Mouse (Mus musculus) hindbrain, embryonic 15.5 days (tissue): ENCODE data around the gene Phykpl. TPM values are rescaled to one million over a fixed set of nuclear protein-coding genes. Genes with fewer than 3 reads are reported as not detected.

ENCODE experiments used
- ATAC-seq: fragments of 200-750 bp; cut with Nextera tagmentation; 2 replicates; pipeline ENCODE4 v1.8.0; 2017; ENCODE audit warnings: low read depth, moderate number of reproducible peaks, moderate TSS enrichment; ENCODE audit not compliant: low FRiP score
- H3K27ac ChIP-seq: fragments of 300-500 bp; sonication (generic); replicated peaks from 2 replicates; pipeline ENCODE4 v1.5.1; 2015; ENCODE audit warnings: mild to moderate bottlenecking, inconsistent platforms
- H3K27me3 ChIP-seq: fragments of 300-500 bp; sonication (generic); 2 replicates; pipeline ENCODE4 v1.6.1; 2015; ENCODE audit warnings: control low read depth, inconsistent platforms
- H3K36me3 ChIP-seq: fragments of 300-500 bp; sonication (generic); 2 replicates; pipeline ENCODE4 v1.6.1; 2015; ENCODE audit warnings: control low read depth, inconsistent platforms
- H3K4me1 ChIP-seq: fragments of 300-500 bp; sonication (generic); replicated peaks from 2 replicates; pipeline ENCODE4 v1.6.1; 2015; ENCODE audit warnings: control low read depth, inconsistent platforms
- H3K4me2 ChIP-seq: fragments of 300-500 bp; sonication (generic); 2 replicates; pipeline ENCODE4 v1.6.1; 2015; ENCODE audit warnings: moderate library complexity, mild to moderate bottlenecking, inconsistent platforms
- H3K4me3 ChIP-seq: fragments of 300-500 bp; sonication (generic); 2 replicates; pipeline ENCODE4 v1.5.1; 2015; ENCODE audit warnings: mild to moderate bottlenecking, inconsistent platforms
- H3K9ac ChIP-seq: fragments of 300-500 bp; sonication (generic); 2 replicates; pipeline ENCODE4 v1.6.1; 2015; ENCODE audit warnings: inconsistent platforms
- H3K9me3 ChIP-seq: fragments of 300-500 bp; sonication (generic); 2 replicates; pipeline ENCODE4 v1.6.1; 2016; ENCODE audit warnings: control low read depth, inconsistent platforms
- WGBS: fragments of 180-500 bp; shearing (Covaris S2); methylation state at CpG from one replicate; pipeline ENCODE4 v1.1.7; 2015; 5-methylcytosine and 5-hydroxymethylcytosine counted together
- polyA plus RNA-seq: library from polyadenylated mRNA; unstranded; fragments of >200 nt; fragmentation: Nextera tagmentation; extraction: Ambion mirVana; gene quantifications from 2 replicates; pipeline ENCODE4 v1.2.1, GENCODE M21; 2015

Gene Phykpl
- polyA plus RNA-seq, 1 experiment from 2014 or later = 9.7 TPM

DNA sequence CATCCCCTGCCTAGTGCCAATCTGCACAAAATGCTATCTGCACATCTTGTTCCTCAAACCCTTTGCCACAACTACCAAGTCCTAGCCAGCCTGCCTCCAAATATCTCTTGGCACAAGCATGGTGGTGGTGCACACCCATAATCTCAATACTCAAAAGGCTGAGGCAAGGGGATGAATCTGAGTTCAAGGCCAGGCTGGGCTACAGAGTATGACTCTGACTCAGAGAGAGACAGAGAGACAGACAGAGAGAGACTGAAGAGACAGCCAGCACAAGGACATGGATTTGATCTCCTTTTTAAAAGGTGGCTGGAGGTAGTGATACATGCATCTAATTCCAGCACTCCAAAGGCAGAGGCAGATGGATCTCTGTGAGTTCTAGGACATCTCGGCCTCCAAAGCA is 21.3 kb upstream of the Phykpl start:
- H3K9ac ChIP-seq = no peak overlapping the region
- no peaks in the 10 kb centered on the region for H3K27me3 ChIP-seq
- no peak overlapping the region for H3K4me3 ChIP-seq
- H3K4me2 ChIP-seq = no peak overlapping the region
- H3K27ac ChIP-seq = no peak overlapping the region
- H3K36me3 ChIP-seq = no peaks in the 10 kb centered on the region
- no peaks in the 10 kb centered on the region for H3K4me1 ChIP-seq
- no peaks in the 10 kb centered on the region for H3K9me3 ChIP-seq
- 92% methylated on average over 1 of the region's 1 CpGs for WGBS
- no peak for ATAC-seq

DNA sequence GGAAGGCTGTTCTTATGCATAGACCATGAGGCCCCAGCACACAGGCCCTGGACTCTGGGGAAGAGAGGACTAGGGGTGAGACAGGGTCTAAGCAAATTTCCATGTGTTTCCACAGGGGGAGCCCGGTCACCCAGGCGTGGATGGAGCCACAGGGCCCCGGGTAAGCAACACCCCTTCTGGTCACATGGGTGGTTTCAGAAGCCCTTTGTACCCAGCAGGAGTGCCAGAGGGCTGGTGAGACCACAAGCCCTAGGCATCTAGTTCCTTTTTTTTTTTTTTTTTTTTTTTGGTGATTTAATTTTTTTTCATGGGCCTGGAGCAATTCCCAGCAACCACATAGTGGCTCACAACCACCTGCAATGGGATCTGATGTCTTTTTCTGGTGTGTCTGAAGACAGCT is 19.5 kb upstream of the Phykpl start:
- no peak overlapping the region for H3K27ac ChIP-seq
- H3K27me3 ChIP-seq = no peaks in the 10 kb centered on the region
- H3K9me3 ChIP-seq = no peaks in the 10 kb centered on the region
- H3K36me3 ChIP-seq = no peaks in the 10 kb centered on the region
- no peak overlapping the region for H3K9ac ChIP-seq
- H3K4me2 ChIP-seq = no peak overlapping the region
- ATAC-seq = no peak
- H3K4me3 ChIP-seq = no peak overlapping the region
- H3K4me1 ChIP-seq = no peaks in the 10 kb centered on the region
- WGBS = 24% methylated on average over 3 of the region's 3 CpGs

DNA sequence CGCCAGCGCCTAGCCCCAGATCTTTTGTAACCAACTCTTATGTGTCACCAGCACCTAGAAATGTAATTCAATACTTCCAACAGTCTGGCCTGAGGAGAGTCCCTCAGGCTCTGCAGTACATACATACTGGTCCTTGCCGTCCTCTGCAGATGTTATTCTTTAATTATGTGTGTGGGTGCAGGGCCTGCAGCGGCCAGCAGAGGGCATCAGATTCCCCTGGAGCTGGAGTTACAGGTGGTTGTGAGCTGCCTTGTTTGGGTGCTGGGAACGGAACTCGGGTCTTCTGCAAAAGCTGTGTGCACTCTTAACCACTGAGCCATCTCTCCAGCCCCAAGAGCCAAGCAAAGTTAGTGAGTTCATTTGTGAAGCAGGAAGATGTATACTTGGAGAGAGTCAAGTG is 18.6 kb upstream of the Phykpl start:
- H3K4me2 ChIP-seq = no peak overlapping the region
- H3K27ac ChIP-seq = no peak overlapping the region
- 93% methylated on average over 6 of the region's 6 CpGs for WGBS
- H3K27me3 ChIP-seq = no peaks in the 10 kb centered on the region
- ATAC-seq = no peak
- no peaks in the 10 kb centered on the region for H3K4me1 ChIP-seq
- no peaks in the 10 kb centered on the region for H3K36me3 ChIP-seq
- no peak overlapping the region for H3K4me3 ChIP-seq
- H3K9me3 ChIP-seq = no peaks in the 10 kb centered on the region
- H3K9ac ChIP-seq = no peak overlapping the region

DNA sequence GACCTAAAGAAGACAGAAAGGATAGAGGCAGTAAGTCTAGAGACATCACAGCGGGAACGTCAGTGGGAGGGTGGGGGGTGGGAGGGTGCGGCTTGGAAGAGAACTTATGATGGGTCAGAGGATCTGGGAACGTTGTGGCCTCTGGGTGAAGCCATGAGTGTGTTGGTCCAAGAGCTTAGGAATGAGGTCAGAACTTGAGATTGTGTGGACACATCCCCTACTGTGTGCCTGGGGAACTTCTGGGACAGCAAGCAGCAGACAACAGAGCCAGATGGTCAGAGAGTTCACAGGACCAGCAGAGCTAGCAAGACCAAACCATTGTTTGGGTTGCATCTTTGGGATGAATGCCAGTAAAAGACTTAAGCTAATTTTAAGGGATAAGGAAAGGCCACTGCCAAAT is 15.8 kb upstream of the Phykpl start:
- Histone ChIP-seq H3K9ac (no peak overlapping the region), H3K36me3 (no peaks in the 10 kb centered on the region), H3K4me1 (no peaks in the 10 kb centered on the region), H3K27ac (no peak overlapping the region), H3K4me2 (no peak overlapping the region), H3K27me3 (no peaks in the 10 kb centered on the region), H3K9me3 (no peaks in the 10 kb centered on the region), H3K4me3 (no peak overlapping the region)
- WGBS = 90% methylated on average over 4 of the region's 4 CpGs
- no peak for ATAC-seq

DNA sequence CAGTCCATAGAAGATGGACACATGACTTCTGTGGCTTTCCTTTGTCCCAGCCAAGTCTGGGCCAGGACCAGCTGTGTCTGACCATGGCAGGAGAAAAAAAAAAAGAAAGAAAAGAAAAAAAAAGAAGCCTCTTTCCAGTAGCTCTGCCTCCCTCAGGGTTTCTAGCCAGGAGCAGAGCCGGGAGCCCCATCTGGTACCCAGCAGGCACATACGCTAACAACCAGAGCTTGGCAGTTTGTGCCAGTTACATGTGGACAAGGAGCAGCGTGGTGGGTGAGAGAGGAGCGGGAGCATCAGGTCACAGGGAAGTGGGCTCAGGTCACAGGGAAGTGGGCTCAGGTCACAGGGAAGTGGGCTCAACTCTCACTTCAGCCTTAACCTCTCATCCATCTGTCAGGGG is 8.1 kb upstream of the Phykpl start:
- WGBS = 50% methylated on average over 4 of the region's 4 CpGs
- H3K27ac ChIP-seq = no peak overlapping the region

DNA sequence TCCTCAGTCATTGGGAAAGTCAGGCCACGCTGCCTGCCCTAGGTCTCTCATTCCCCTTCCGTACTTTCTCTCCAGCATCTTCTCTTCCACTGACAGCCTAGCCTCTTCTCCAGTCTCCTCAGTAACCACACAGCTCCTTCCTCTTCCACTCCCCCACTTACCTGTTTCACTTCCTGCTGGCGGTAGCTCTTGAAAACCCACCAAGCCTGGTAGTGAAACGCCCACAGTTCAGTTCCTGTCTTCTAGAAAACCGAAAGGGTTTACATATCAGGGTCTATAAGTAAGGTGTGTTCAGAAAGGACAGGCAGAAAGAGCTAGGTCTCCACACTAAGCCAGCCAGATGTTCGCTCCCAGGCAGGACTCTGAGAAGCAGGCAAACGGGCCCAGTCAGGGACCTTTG is 7.0 kb upstream of the Phykpl start:
- 0 out of 2 replicates have a peak, but pooled peaks cover 3% of the 10 kb centered on the region for H3K4me1 ChIP-seq
- H3K4me3 ChIP-seq = no peak overlapping the region
- H3K9me3 ChIP-seq = no peaks in the 10 kb centered on the region
- ATAC-seq = no peak
- WGBS = 86% methylated on average over 7 of the region's 7 CpGs
- H3K27ac ChIP-seq = no peak overlapping the region
- no peak overlapping the region for H3K9ac ChIP-seq
- no peaks in the 10 kb centered on the region for H3K36me3 ChIP-seq
- no peaks in the 10 kb centered on the region for H3K27me3 ChIP-seq
- no peak overlapping the region for H3K4me2 ChIP-seq

More for the DNA sequence above, 8.1 kb upstream of the Phykpl start:
- 0 out of 2 replicates have a peak, but pooled peaks cover 3% of the 10 kb centered on the region for H3K4me1 ChIP-seq
- H3K27me3 ChIP-seq = no peaks in the 10 kb centered on the region
- no peak for ATAC-seq
- no peaks in the 10 kb centered on the region for H3K9me3 ChIP-seq
- H3K36me3 ChIP-seq = no peaks in the 10 kb centered on the region
- no peak overlapping the region for H3K4me3 ChIP-seq
- H3K9ac ChIP-seq = no peak overlapping the region
- no peak overlapping the region for H3K4me2 ChIP-seq

DNA sequence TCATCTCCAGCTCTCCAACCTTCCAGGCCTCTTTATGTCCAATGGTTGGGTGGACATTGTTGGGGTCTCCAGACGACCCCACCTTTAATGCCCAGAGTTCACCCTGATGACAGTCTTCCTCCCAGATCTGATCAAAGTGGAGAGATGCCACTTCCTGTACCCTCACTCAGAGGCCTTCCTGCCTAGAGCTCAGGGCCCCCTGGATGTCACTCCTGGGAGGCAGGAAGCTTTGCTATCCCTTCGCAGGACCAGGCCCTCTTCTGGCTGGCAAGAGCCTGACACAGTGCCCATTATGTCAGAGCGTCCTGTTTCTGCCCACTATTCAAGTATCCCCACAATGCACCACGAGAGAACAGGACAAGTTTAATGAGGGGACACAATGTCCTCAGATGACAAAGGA is 5.5 kb upstream of the Phykpl start:
- 66% methylated on average over 4 of the region's 4 CpGs for WGBS
- ATAC-seq = no peak

DNA sequence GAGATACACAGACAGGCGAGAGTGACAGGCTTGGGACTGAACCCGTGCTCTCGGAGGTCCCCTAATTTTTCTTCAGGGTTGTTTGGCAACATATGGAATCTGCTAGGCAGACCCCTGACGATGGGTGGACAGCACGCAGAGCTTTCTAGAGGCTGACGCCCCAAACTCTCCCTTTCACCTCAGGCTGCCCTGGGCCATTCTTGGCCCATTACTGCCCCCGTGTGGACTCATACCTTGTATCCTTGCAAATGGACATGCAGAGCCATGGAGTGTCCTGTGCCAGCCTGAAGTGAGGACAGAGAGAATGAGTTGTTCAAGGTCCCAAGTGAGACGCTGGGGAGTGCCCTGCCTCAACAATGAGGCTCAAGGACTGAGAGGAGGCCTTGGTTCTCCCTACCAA is 1.8 kb upstream of the Phykpl start:
- Histone ChIP-seq H3K36me3 (peaks cover 11% of the 10 kb centered on the region), H3K4me1 (peaks cover 29% of the 10 kb centered on the region), H3K9ac (no peak overlapping the region), H3K27me3 (no peaks in the 10 kb centered on the region), H3K9me3 (no peaks in the 10 kb centered on the region), H3K4me2 (no peak overlapping the region), H3K4me3 (no peak overlapping the region), H3K27ac (no peak overlapping the region)
- WGBS = 27% methylated on average over 8 of the region's 8 CpGs
- ATAC-seq = no peak

More for the DNA sequence above, 5.5 kb upstream of the Phykpl start:
- no peak overlapping the region for H3K4me2 ChIP-seq
- no peaks in the 10 kb centered on the region for H3K36me3 ChIP-seq
- no peak overlapping the region for H3K9ac ChIP-seq
- no peak overlapping the region for H3K27ac ChIP-seq
- no peaks in the 10 kb centered on the region for H3K9me3 ChIP-seq
- H3K4me3 ChIP-seq = no peak overlapping the region
- no peaks in the 10 kb centered on the region for H3K27me3 ChIP-seq
- H3K4me1 ChIP-seq = peaks cover 13% of the 10 kb centered on the region

DNA sequence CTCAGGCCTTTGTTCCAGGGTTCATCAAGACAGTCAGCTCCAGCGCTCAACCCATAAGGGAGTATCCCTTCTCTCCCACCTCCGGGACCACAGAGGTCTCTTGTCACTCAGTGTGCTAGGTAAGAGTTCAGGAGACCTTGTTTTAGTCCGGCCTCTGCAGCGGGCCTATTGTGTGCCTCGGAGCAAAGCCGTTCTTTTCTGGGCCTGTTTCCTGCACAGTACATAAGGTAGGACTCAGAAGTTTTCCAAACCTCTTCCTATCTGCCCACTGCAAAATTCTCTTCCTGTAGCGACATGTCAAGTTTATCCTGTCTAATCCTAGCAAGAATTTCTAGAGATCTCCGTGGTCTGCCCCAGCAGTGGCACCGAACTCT is 513 bp upstream of the Phykpl start:
- peak; percentile 0; the same call in 1 of the 2 replicates for ATAC-seq
- Histone ChIP-seq H3K27ac (peak overlapping the region; percentile 96), H3K9ac (peak overlapping the region; percentile 70), H3K4me1 (peaks cover 29% of the 10 kb centered on the region), H3K27me3 (no peaks in the 10 kb centered on the region), H3K4me3 (peak overlapping the region; percentile 76), H3K9me3 (no peaks in the 10 kb centered on the region), H3K36me3 (peaks cover 24% of the 10 kb centered on the region), H3K4me2 (peak overlapping the region; percentile 90)
- 10% methylated on average over 9 of the region's 9 CpGs for WGBS

DNA sequence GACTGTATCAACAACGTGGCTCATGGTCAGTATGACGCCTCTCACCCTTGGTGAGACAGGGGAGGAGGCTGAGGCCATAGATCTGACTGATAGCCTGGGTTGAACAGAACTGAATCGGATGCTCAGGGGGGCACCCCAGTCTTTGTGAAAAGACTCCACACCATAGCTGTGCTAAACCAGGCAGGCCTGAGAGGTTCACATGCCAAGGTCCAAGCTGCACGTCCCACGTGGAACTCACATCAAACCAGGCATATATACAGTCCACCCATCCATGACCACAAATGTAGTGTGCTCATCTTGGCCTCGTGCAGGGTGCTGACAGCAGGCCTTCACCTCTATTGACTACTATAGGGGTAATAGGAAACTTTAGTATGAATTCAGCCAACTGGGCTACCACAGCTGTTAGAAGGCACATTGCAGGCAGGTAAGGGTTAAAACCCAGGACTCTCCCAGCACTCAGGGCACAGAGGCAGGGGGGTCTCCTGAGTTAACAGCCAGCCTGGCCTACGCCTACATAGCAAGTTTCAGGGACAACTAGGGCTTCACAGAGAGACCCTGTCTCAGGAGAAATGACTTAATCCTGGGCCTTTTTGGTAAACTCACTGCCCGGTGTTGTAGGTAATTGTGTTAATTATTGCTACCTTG is 1.2 kb downstream of the Phykpl start:
- H3K4me2 ChIP-seq = peak overlapping the region; percentile 90

DNA sequence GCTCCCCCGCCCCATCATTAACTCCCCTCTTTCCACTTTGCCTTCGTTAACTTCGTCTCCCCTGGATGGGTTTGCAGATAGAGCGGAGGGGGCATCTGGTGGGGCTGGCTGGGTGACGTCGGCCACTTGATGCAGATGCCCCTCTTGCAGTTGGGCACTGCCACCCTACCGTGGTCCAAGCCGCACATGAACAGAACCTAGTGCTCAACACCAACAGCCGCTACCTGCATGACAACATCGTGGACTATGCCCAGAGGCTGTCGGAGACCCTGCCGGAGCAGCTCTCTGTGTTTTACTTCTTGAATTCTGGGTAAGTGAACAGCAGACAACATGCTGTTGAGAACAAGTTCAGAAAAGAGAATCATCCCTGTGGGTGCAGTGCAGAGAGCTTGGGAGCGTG is 1.9 kb downstream of the Phykpl start:
- Histone ChIP-seq H3K4me1 (peaks cover 29% of the 10 kb centered on the region), H3K9me3 (no peaks in the 10 kb centered on the region), H3K27ac (no peak overlapping the region), H3K27me3 (no peaks in the 10 kb centered on the region), H3K36me3 (peaks cover 45% of the 10 kb centered on the region), H3K4me2 (no peak overlapping the region), H3K4me3 (no peak overlapping the region), H3K9ac (no peak overlapping the region)
- ATAC-seq = no peak
- 93% methylated on average over 13 of the region's 13 CpGs for WGBS

More for the DNA sequence above, 1.2 kb downstream of the Phykpl start:
- no peak; the same call in 1 of the 2 replicates for ATAC-seq
- 66% methylated on average over 8 of the region's 8 CpGs for WGBS
- Histone ChIP-seq H3K4me3 (peak overlapping the region; percentile 76), H3K4me1 (peaks cover 29% of the 10 kb centered on the region), H3K9ac (peak overlapping the region; percentile 70), H3K27me3 (no peaks in the 10 kb centered on the region), H3K27ac (peak overlapping the region; percentile 96), H3K9me3 (no peaks in the 10 kb centered on the region), H3K36me3 (peaks cover 38% of the 10 kb centered on the region)

DNA sequence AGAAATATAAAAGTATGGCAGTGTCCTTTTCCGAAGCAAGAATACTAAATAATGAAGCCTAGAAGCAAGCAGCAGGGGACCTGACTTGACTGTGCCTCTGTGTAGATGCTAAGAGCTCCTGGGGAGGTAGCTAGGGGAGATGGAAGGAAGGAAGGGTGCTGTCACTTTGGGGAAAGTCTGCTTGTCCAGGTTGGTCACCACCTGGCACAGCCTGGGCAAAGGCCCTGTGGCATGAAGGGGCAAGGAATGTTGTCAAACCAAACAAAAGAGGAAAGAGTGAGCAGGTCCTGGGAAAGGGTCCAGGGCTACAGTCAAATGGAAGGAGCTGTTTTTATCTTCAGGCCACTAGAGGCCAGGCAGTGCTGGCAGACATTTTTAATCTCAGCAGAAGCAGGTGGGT is 2.5 kb downstream of the Phykpl start:
- no peak overlapping the region for H3K9ac ChIP-seq
- H3K27ac ChIP-seq = no peak overlapping the region
- H3K4me1 ChIP-seq = peaks cover 29% of the 10 kb centered on the region
- H3K9me3 ChIP-seq = no peaks in the 10 kb centered on the region
- no peak overlapping the region for H3K4me3 ChIP-seq
- H3K4me2 ChIP-seq = no peak overlapping the region
- H3K36me3 ChIP-seq = peaks cover 50% of the 10 kb centered on the region
- no peaks in the 10 kb centered on the region for H3K27me3 ChIP-seq
- WGBS = 97% methylated on average over 1 of the region's 1 CpGs
- ATAC-seq = no peak

DNA sequence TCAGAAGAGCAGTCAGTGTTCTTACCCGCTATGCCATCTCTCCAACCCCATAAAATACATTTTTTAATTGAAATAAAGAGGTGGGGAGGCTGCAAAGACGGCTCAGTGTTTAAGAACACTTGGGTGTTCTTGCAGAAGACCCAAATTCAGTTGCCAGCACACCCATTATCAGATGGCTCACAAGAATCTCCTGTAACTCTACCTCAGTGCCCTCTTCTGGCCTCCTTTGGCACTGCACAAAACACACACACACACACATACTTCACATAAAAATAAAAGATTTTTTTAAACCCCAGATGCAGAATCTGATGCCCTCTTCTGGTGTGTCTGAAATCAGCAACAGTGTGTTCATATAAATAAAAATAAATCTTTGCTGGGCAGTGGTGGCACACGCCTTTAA is 4.3 kb downstream of the Phykpl start:
- WGBS = 97% methylated on average over 3 of the region's 3 CpGs
- no peak overlapping the region for H3K4me3 ChIP-seq
- H3K4me2 ChIP-seq = no peak overlapping the region
- H3K27ac ChIP-seq = no peak overlapping the region
- H3K36me3 ChIP-seq = peaks cover 66% of the 10 kb centered on the region
- no peak for ATAC-seq
- peaks cover 21% of the 10 kb centered on the region for H3K4me1 ChIP-seq
- no peaks in the 10 kb centered on the region for H3K27me3 ChIP-seq
- H3K9ac ChIP-seq = no peak overlapping the region
- H3K9me3 ChIP-seq = no peaks in the 10 kb centered on the region
